Mouse (Mus musculus) adrenal gland, postnatal 0 days (tissue): ENCODE measurements around the gene Tomm40l. TPM values are rescaled to one million over a fixed set of nuclear protein-coding genes. Genes with fewer than 3 reads are reported as not detected.

ENCODE experiments used
- polyA plus RNA-seq: library from polyadenylated mRNA; unstranded; fragments of >200 nt; fragmentation: Nextera tagmentation; extraction: Ambion mirVana; gene quantifications from 2 replicates; pipeline ENCODE4 v1.2.1, GENCODE M21; 2015

Gene Tomm40l
- 24.7 and 27.6 TPM in 2 replicates for polyA plus RNA-seq

DNA sequence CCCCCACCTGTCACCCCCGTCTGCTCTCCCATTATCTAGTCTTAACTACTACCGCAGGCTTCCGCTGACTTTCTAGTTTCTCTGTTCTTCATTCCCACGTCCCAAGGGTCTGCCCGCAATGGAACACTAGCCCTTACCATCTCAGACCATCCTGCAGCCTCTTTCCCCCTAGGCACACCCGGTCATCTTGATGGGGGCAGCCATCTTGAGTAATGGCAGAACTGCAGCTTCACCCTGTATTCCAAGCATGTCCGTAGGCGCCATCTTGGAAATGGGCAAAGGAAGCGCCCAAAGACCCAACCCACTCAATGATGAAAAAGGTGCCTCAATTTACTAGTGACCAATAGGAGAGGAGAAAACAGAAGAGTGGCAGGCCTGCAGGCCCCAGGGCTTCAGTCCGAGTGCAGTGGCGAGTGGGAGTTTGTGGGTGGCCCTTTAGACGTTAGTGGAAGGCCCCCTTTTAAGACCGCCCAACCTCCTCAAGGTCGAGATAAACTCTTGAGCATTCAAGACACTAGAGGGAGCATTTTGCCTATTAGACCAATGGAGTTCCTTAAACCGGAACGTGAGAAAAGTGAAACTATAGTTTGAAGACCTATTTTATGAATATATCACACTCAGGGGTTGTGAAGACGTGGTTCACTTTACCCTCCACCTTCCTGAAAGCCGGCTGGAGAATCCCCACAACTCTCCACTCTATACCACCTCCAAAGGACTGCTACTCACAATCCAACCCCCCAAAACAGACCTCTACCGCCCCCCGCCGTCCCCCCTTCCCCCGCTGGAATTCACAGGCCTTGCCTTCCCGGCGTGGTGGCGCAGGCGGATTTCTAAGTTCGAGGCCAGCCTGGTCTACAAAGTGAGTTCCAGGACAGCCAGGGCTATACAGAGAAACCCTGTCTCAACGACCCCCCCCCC is at the start of gene Tomm40l:
Gene Tomm40l, minus strand, starts transcription at position 277 of the 918 bp plus-strand sequence.

DNA sequence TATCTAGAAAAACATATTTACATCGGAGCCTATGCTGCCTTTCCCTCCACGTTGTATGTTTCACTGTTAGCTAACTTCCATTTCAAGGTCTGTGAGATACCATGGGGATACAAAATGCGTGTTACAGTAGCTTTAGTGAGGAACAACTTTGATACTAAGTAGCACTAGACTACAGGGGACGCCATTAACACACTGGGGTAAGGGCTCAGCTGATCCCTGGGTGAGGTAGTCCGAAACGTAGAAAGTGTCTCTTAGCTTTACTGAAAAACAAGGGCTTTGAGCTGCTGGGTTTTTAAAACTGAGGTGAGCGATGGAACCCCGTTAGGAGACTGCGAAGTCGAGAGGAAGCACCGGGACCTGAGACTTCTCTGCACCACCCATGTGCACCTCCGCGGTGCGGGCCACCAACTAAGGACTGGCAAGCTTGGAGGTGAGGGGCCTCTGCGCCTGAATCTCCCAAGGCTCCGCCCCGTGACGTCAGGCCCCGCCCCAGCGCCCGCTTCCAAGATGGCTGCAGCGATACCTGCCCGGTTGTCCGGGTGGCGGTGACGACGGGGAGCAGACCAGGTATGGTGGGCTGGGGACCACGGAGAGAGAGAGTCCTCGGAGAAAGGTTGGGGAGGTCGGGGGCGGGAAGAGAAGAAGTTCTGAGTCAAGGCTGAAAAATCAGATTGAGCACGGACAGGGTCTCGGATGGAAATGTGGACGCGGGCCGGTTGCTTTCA is 47.7 kb upstream of the Tomm40l start, which contains the start of gene B4galt3:
Gene B4galt3, plus strand, starts transcription at position 481 of the 725 bp plus-strand sequence.

DNA sequence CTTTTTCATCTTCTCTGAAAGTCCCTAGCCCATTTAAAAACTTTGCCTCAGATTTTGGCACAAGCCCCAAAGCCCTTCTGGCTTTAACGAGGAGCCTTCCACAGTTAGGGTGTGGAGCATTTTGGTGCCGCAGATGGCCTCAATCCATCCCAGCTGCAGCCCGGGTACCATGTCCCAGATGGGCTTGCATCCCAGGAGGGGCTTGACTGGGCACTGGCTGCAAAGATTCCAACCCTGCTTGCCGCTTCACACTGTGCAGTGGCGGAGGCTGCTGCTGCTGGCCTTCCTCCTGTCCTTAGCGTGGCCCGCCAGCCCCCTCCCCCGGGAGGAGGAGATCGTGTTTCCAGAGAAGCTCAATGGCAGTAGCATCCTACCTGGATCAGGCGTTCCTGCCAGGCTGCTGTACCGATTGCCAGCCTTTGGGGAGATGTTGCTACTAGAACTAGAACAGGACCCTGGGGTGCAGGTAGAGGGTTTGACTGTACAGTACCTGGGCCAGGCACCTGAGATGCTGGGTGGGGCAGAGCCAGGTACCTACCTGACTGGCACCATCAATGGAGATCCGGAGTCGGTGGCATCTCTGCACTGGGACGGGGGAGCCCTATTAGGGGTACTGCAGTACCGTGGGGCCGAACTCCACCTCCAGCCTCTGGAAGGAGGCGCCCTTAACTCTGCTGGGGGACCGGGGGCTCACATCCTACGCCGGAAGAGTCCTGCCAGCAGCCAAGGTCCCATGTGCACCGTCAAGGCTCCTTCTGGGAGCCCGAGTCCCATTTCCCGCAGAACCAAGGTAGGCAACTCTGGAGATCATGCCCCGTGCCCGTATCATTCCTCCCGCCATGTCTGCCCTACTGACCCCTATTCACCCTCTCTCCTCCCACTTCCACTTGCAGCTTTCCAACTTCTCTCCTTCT is 28.6 kb upstream of the Tomm40l start, which contains the start of gene Ndufs2:
Gene Ndufs2, minus strand, starts transcription at position 709 of the 914 bp plus-strand sequence.

DNA sequence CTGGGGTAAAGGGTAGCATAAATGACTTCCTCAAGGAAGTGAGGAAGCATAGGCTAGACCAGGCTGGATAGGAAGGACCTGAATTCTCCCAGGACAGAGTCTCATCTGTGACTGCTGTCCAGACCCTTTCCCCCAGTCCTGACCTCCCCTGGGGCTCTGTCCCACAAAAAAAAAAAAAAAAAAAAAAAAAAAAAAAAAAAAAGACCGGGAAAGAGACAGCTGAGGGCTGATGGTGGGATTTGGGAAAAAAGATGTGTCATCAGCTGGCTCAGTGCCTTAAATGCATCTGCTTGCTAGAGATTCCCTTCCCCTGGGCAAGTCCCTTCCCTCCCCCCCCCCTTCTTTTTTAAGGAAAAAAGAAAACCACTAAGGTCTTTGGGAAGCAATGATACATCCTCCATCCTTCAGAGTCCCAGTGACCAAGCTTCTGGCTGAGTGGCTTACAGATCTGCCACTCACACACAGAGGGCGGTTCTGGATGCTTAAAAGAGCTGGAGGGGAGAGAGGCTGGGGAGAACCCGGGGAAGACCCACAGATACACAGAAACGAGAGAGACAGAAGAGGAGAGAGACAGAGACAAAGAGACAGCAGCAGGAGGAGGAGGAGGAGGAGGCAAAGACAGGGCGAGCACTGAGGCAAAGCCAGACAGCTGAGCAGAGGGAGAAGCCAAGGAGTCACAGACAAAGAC is 27.7 kb upstream of the Tomm40l start, which contains the start of gene Adamts4:
Gene Adamts4, plus strand, starts transcription at position 509 of the 688 bp plus-strand sequence.

DNA sequence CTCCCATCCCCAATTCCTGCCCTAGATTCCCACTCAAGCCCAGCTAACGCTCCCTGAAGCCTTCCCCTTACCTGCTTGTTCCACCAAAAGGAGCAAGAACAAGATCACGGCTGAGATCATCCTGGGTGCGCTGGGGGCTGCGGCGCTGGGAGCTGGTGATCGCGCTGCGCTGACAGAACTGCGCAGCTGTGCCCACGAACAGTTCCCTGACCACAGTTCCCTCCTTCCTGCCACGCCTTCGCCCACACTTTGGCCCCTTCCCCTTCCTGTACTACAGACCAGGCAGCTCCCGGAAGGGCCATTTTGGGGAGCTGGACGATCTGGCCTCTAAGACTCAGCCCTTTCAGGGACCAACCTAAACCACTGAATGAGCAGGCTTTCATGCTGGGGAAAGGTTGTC is 11.8 kb upstream of the Tomm40l start, which contains the start of gene Fcer1g:
Gene Fcer1g, minus strand, starts transcription at position 240 of the 400 bp plus-strand sequence.

DNA sequence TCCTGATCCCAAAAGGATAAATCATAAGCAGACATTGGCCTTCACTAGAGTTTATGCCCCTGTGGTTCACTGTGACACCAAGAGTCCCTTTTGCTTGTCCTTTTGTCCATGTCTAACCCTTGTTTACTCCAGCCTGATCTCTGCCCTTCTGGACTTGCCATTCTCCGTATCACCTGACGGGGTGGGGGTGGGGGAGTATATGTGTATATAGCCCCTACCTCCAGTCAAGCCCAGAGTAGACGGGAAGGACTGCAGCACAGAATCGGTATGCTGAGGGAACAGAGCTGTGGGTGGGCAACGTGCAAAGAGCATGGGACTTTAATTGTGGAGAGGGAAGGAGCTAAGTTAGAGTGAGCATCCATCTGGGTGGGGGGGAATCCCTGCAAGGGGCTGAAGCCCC is 2.5 kb upstream of the Tomm40l start, which contains the start of gene Apoa2:
Gene Apoa2, plus strand, starts transcription at position 198 of the 400 bp plus-strand sequence.

DNA sequence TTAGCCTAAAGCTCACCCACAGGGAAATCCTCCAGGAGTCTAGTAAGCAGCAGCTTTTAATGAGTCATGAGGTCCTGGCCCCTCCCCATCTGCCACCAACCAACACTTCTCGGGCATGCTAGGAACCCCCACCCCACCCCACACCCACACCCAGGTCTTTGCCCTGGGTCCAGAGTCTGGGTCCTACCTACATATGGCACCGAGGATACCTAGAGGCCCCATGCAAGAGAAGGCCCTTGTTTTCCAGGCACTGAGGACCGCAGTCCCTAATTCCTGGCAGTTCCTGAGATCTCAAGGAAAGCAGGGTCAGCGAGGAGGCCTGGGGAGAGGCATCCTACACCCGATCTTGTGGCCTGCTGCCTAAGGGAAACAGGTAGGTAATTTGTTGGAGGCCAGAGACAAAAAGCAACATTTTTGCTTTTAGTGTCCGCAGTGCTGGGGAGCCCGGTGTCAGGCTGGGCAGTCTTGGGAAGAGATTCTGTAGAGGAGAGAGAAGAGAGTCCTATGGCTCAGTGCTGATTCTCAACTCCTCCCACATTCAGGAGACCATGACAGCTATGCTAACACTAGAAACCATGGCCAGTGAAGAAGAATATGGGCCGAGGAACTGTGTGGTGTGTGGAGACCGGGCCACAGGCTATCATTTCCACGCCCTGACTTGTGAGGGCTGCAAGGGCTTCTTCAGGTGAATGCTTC is 8.4 kb downstream of the Tomm40l start, which contains the start of gene Nr1i3:
Gene Nr1i3, plus strand, starts transcription at position 170 of the 696 bp plus-strand sequence.

DNA sequence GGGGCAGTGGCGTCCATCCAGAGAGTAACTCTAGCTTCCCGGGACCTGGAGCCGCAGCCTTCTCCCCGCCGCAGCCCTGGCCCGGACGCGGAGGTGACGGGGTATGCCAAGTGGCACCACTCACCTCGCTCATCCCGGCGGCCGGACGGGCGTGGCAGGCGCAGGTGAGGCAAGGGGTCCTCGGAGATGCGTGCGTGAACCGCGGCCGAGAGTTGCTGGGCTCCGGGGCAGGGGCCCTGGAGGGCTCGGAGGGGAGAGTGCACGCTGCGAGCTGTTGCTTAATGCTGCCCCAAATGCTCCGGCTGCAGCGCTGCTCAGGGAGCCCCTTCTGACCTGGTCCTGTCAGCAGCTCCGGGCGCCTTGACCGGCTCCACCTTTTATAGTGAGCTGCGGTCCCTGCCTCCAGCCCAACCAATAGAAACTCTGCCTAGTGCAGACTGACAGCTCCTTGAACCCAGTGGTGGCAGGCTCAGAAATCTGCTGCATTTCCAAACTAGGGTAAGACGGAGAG is 26.4 kb downstream of the Tomm40l start, which contains the start of gene Pcp4l1:
Gene Pcp4l1, minus strand, starts transcription at position 382 of the 511 bp plus-strand sequence.

Other genes starting within 250 kb of the Tomm40l start
- 12.9 and 15.4 TPM in 2 replicates for gene Fcgr2b, start 246.0 kb downstream of the Tomm40l start, polyA plus RNA-seq
- 5.6 and 6.3 TPM in 2 replicates for gene Fcgr4, start 203.6 kb downstream of the Tomm40l start, polyA plus RNA-seq
- 42.6 and 55.1 TPM in 2 replicates for gene Fcgr3, start 157.6 kb downstream of the Tomm40l start, polyA plus RNA-seq
- gene Cfap126, start 108.6 kb downstream of the Tomm40l start, polyA plus RNA-seq = 4.1 and 7.5 TPM in 2 replicates
- 198 and 253 TPM in 2 replicates for gene Sdhc, start 71.9 kb downstream of the Tomm40l start, polyA plus RNA-seq
- 9.0 and 16.4 TPM in 2 replicates for gene Mpz, start 71.8 kb downstream of the Tomm40l start, polyA plus RNA-seq
- 6.8 and 12.3 TPM in 2 replicates for gene Pcp4l1, start 26.2 kb downstream of the Tomm40l start, polyA plus RNA-seq
- gene Nr1i3, start 8.5 kb downstream of the Tomm40l start, polyA plus RNA-seq = 1.7 and 2.5 TPM in 2 replicates
- 476 and 741 TPM in 2 replicates for gene Apoa2, start 2.5 kb upstream of the Tomm40l start, polyA plus RNA-seq
- 91.3 and 98.9 TPM in 2 replicates for gene Fcer1g, start 11.9 kb upstream of the Tomm40l start, polyA plus RNA-seq
- gene Adamts4, start 27.9 kb upstream of the Tomm40l start, polyA plus RNA-seq = 2.1 and 2.6 TPM in 2 replicates
- gene Ndufs2, start 28.9 kb upstream of the Tomm40l start, polyA plus RNA-seq = 307 and 430 TPM in 2 replicates
- 25.8 and 38.1 TPM in 2 replicates for gene B4galt3, start 47.8 kb upstream of the Tomm40l start, polyA plus RNA-seq
- gene Ppox, start 58.7 kb upstream of the Tomm40l start, polyA plus RNA-seq = 19.7 and 42.8 TPM in 2 replicates
- 27.7 and 43.9 TPM in 2 replicates for gene Usp21, start 65.5 kb upstream of the Tomm40l start, polyA plus RNA-seq
- gene Ufc1, start 72.5 kb upstream of the Tomm40l start, polyA plus RNA-seq = 136 and 154 TPM in 2 replicates
- gene Dedd, start 106.6 kb upstream of the Tomm40l start, polyA plus RNA-seq = 25.9 and 36.8 TPM in 2 replicates
- gene Nit1, start 123.1 kb upstream of the Tomm40l start, polyA plus RNA-seq = 36.4 and 71.2 TPM in 2 replicates
- gene Pfdn2, start 123.2 kb upstream of the Tomm40l start, polyA plus RNA-seq = 71.6 and 101 TPM in 2 replicates
- 5.3 and 6.9 TPM in 2 replicates for gene Klhdc9, start 138.3 kb upstream of the Tomm40l start, polyA plus RNA-seq
- 0.19 and 0.27 TPM in 2 replicates for gene Nectin4, start 147.6 kb upstream of the Tomm40l start, polyA plus RNA-seq
- 2.2 and 2.3 TPM in 2 replicates for gene Arhgap30, start 166.4 kb upstream of the Tomm40l start, polyA plus RNA-seq
- 54.5 and 56.5 TPM in 2 replicates for gene Usf1, start 188.8 kb upstream of the Tomm40l start, polyA plus RNA-seq
- gene Tstd1, start 196.4 kb upstream of the Tomm40l start, polyA plus RNA-seq = 2.3 and 2.7 TPM in 2 replicates
- gene F11r, start 215.0 kb upstream of the Tomm40l start, polyA plus RNA-seq = 56.2 and 87.2 TPM in 2 replicates